Mouse (Mus musculus) heart, postnatal 14 days (tissue): Measurements from ENCODE around the gene Neurod4. TPM values are rescaled to one million over a fixed set of nuclear protein-coding genes. Genes with fewer than 3 reads are reported as not detected.

Experiments used
- DNase-seq, 2 experiments: peaks; one replicate each; pipeline ENCODE4 v3.0.0; 2021 to 2022
- intact Hi-C: fragments of 180-260 bp; cut with DNase I; formaldehyde crosslinking; loops from one replicate; pipeline ENCODE4 v1.15.1; 2025
- total RNA-seq, 2 experiments: library from RNA; stranded (reverse); gene quantifications; 2 replicates each; pipeline ENCODE4 v1.2.3; 2021

Gene Neurod4
- total RNA-seq, 2 experiments from 2014 or later = not detected

DNA sequence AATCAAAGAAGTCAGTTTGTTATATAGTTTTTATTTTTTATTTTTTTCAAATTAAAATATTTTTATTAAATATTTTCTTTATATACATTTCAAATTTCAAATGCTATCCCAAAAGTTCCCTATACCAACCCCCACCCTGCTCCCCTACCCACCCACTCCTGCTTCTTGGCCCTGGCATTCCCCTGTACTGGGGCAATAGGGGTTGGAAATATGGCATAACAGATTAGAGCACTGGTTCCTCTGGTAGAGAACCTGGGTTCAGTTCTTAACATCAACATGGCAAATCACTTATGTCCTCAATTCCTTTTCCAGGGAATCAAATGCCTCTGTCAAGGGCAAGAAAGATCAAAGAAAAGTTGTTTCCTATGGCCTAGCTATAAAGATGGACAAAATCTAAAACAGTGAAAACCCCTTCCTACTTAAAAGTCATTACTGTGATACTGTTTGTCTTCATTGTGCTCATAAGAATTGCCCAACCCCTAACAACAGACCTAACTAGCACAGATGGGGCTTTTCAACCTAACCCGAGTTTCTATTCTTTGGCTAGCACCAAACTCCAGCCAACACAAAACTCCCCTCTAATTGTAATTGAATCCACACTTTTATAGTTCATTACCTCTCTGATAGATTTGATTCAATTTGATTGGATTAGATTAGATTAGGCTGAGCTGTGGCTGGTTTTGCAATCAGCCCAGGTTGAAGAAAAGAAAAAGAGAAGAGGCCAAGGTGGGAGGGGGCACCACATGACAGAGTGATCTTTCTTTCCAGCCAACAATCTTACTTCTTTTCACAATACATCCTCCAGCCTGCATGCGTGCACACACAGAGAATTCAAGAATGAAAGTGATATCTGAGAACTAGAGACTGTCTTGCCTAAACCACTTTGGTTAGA lies 41.5 kb downstream of the Neurod4 start:
- intact Hi-C loops = no loop called here
- no peak for DNase-seq

DNA sequence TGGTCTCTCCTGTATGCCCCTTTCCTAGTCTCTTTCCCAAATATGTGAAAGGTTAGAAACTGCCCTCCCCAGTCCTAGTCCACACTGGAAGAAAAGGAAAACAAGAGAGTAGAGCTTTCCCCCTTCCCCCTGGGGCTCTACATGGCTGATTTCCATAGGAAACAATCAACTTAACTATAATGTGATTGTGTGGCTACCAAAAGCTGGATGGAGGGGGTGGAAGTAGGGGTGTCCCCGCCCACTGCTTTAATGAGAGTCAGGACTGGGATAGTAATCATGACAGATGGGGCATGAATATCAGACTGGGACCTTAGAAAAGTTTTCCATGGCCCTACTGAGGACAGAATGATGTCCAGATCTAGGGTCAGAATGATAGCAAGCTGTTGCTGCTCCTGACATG lies 45.5 kb downstream of the Neurod4 start:
- no peak for DNase-seq
- intact Hi-C loops = no loop called here

DNA sequence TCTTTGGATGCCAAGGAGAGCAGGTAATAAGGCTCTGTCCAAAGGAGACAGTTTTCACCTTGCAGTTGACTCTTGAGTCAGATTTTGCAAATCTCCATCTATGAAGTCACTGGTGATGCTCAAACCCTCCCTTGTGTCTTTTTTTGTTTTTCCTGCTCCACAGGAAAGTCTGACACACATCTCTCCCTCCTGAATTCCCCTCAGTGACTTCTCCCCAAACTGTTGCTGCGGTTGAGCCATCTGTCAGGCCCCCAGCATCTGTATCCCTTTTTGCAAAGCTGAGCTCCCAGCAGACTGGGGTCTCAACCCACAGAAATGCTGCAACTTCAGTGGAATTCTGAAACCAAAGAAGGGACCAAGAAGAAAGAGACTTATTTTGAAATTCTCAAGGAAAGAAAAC lies 47.9 kb downstream of the Neurod4 start:
- intact Hi-C loops = no loop called here
- no peak for DNase-seq

DNA sequence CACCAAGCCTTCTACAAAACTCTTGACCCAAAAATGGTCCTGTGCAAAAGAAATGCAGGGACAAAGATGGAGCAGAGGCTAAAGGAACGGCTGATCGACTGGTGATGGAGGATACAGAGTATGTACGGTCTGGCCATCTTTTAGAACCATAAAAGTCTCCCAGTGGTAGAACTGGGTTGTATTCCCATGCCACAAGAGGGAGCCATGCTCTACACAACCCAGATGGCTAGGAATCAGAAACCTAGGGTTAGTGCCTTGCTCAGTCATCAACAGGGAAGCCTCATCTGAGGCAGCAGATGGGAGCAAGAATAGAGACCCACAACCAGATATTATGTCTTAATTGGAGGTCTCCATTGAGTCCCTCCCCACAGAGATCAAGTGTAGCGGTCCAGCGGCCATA lies 50.5 kb downstream of the Neurod4 start:
- intact Hi-C loops = loop anchor here (2.0 kb wide), 1 partner anchor 69 kb away; no protein-coding TSS in a partner anchor
- no peak for DNase-seq

DNA sequence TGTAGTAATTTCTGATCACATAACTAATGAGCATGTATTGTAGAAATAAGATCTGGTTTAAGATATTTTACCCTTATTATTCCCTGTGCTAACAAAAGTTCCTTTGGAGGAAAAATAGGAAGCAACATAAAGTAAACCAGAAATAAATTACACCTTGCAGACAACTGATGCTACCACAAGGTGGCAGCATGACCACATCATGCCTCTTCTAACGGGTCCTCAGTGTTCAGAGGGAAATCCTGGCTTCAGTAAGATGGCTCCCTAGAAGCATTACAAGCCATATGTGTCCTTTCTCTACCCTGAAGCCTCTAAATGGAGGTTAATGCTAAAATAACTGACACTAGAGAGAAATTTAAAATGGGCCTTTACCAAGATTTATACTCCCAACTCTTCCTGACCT lies 51.8 kb downstream of the Neurod4 start:
- peak; percentile 19 to 47 for DNase-seq
- intact Hi-C loops = loop anchor here (2.0 kb wide), 1 partner anchor 71 kb away; no protein-coding TSS in a partner anchor

DNA sequence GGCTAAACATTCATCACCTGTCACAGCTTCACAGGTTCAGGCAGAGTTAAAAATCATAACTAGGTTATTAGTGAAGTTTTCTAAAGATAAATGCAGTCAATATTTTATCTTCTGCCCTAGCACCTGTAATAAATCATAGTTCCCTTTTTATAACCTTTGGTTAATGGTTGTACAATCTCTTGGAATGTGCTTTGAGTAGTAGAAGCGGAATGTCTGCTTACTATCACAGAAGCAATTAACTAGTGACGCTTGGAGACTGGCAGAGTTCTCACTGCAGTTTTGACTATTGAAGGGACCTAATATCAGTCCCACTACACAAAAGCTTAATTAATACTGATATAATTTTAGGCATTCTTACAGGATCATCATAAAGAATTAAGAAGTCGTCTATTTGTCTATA lies 55.0 kb downstream of the Neurod4 start:
- intact Hi-C loops = no loop called here
- no peak for DNase-seq

Other genes starting within 250 kb of the Neurod4 start
- not detected for gene Olfr821, start 249.9 kb downstream of the Neurod4 start, total RNA-seq
- not detected for gene Olfr822, start 209.0 kb downstream of the Neurod4 start, total RNA-seq
- gene Olfr823, start 164.9 kb downstream of the Neurod4 start, total RNA-seq = not detected
- not detected for gene Olfr824, start 150.2 kb downstream of the Neurod4 start, total RNA-seq
- gene Olfr825, start 113.5 kb downstream of the Neurod4 start, total RNA-seq = not detected
- not detected for gene Olfr826, start 96.1 kb downstream of the Neurod4 start, total RNA-seq
- not detected for gene Olfr827, start 65.8 kb downstream of the Neurod4 start, total RNA-seq
- 1 to 10 TPM in 1 of 2 experiments, under 1 TPM in 1; 0.29 to 3.8 TPM for gene Tespa1, start 42.6 kb upstream of the Neurod4 start, total RNA-seq
- not detected for gene Vmn2r84, start 114.1 kb upstream of the Neurod4 start, total RNA-seq
- not detected for gene Vmn2r85, start 149.5 kb upstream of the Neurod4 start, total RNA-seq
- not detected for gene Vmn2r86, start 175.8 kb upstream of the Neurod4 start, total RNA-seq
- gene Vmn2r87, start 217.2 kb upstream of the Neurod4 start, total RNA-seq = not detected